Mouse (Mus musculus): Measurements from ENCODE around the gene Sik1.

The Sik1 gene

DNA sequence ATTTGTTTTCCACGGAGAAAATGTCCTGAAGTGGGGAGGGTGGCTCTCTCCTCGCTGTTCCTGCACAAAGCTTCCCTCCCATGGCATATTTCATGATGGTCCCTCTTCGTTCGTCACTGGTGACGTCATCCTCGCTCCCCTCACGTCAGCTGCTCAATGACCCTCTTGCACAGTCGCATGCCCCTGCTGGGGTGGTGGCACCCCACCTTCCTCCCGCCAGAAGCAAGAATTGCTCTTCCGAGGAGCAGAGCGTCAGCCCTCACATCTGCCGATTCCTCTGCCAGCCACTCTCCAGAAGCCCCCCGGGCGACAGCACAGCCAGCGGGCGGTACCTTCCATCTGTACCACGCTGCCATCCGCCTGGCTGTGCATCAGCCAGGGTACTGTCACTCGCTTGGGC, 45.7 kb downstream of the Sik1 start:
- CTCF ChIA-PET: no interaction called here

DNA sequence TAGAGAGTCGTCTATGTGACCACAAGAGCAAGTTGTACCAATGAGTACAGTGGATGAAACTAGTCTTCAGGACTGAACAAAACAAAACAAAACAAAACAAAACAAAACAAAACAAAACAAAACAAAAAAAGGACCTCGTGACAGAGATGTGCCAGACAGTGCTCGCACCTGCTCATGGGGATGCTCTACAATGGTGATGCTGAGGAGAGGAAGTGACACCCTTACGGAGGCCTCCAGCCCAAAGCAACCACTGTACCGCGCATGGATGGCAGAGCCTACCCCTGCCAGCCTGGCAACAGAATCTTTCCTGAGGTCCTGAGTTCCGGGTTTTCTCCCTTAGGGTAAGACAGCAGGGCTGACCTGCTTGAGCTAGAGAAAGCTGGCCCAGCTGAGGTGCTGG, 46.5 kb downstream of the Sik1 start:
- CTCF ChIA-PET: no interaction called here

DNA sequence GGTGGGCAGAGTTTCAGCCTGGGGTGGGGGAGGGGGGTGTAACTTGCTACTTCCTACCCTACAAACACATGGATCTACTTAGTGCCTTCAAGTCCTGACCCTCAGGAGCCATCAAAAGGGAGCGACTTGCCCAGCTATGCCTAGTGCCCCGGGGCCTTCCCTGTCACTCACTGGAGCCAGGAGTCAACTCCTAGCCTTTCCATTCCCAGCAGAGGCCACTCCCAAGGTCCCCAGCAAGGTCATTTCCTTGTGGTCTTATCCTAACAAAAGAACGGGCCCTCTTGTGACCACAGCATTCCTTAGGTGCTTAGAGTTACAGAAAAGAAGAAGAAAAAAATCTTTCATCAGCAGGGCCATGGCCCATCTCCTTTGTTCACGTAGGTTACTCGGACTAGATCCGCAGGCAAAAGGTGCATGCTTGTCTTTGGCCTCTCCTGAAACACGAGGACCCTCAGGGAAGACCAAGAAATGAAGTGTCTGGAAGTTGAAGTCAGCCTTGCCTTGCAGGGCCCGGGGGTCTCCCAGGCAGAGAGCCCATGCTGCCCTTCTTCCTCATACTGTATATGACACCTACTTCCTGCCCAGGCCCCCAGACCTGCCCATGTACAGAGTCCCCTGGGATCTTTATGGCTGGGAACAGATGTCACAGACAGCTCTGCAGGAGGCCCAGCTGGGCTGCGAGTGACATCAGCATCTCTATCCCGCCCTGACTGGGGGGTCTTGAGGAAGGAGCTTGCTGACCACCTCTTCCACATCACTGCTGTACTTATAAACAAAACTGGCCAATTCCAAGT, 47.3 kb downstream of the Sik1 start:
- CTCF ChIA-PET: no interaction called here

DNA sequence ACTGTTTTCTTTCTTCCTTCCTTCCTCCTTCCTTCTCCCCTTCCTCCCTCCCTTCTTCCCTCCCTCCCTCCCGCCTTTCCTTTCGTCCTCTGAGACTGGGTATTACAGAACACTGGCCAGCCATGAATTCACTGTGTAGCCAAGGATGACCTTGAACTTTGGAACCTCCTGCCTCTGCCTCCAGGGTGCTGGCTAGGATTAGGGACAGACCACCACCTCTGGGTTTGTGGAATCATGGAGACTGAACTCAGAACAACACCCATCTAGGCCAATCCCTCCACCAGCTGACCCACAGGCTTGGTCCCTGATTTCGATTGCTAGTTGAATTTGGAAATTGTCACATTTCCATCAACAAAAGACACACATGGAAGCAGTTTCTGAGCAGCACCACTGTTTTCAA, 49.1 kb downstream of the Sik1 start:
- CTCF ChIA-PET: no interaction called here

DNA sequence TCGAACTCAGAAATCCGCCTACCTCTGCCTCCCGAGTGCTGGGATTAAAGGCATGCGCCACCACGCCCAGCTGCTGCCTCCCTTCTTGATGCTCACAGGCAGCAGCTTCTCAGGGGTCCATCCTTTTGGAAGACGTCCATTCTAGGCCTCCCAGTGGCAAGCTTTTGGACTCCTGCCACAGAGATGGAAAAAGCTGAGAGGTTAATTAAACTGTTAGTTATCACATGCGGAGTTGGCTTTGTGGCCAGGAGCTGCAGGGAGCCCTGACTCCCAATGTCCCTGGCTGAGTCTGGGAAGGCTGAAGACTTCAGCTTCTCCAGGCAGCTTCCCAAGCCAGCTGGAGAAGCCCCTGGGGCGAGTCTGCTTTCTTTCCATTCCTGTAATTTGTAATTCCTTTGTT, 49.6 kb downstream of the Sik1 start:
- CTCF ChIA-PET: interaction anchor here (0.5 kb wide), 1 partner anchor 19 kb away, joined by 8 read pairs; no protein-coding TSS in a partner anchor

DNA sequence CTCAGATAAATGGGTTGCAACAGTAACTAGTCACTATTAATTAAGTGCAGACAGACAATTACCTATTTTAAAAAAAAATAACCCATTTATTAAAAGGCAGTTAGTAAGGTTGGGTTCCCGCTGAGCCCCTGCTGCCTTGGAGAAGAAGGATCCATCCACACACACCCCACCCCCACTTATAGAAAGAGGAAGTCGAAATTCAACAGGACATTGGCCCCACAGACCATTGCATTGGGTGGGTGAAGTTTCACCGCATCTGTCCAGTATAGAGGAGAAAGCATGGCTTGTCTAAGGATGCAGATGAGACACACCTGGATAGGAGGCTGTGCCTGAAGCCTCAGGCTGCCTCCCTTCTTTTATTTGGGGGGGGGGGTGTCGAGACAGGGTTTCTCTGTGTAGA, 50.0 kb downstream of the Sik1 start:
- CTCF ChIA-PET: interaction anchor here (0.5 to 0.7 kb wide), 2 partner anchors 20 to 370 kb away, joined by 4 to 8 read pairs; no protein-coding TSS in a partner anchor

DNA sequence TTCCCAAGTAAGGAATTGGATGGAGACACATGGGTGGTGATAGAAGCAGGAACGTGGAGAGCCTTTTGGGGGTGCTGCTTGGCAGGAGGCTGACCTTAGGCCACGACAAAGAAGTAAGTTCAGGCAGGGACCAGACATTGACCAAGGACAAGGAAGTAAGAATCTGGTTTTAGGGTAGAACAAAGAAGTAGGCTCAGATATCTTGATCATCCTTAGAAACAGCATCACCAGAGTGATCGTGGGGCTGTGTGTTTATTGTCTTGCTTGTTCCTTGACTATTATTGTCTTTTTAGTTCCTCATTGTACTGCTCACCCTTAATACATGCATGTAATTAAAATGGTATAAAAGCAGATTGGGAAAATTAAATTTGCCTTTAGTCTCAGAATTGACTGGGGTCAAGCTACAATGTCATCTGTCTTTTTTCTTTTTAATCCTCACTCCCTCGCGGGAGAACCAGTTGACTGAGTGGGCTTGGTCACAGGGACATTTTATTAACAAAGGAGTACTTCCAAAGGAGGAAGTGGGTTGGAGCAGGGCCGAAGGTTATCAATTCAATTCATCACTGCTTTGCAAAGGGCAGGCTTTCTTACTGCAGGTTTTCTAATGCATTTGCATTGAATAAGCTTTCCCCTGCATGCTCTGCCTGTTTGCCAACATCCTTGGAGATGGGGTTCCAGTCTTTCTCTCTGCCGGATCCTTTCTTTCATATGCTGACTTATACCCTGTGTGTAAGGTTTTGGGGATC, 53.2 kb downstream of the Sik1 start:
- CTCF ChIA-PET: interaction anchor here (0.6 kb wide), 1 partner anchor 19 kb away, joined by 7 read pairs; no protein-coding TSS in a partner anchor

DNA sequence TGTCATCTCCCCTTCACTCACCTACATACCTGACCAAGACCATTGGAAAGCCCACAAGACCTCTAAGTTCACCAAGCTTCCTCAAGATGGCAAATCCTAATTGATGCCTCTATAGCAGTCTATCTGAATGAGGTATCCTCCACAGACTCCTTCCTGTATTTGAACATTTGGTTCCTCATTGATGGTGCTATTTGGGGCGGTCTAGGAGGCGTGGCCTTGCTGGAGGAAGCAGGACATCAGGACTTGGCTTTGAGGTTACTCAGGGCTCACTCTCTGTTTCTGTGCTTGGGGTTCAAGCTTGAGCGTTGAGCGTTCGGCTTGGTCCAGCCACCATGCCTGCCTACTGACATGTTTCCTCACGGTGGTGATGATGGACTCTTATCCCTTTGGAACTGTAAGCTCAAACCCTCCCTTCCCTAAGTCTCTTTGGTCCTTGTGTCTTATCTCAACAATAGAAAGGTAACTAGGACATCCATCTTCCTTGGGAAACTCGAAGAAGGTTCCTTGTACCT, 54.7 kb downstream of the Sik1 start:
- CTCF ChIA-PET: no interaction called here

DNA sequence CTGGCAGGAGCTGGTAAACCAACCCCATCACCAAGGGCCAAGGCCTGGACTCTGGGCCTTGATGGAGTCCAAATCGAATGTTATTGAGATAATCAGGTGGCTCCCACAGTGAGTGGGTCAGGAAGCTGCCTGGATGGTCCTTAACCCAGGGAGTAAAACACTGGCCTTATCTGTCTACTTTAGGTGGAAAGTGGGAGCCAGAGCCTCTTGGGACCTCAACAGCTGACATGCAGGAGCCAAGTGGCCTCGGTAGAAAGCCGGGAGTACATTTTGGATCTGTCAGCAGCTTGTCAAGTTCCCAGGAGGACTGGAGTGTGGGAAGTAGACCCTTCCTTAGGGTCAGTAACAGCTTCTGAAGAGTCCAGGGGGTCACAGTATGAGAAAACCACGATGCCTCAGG, 59.7 kb downstream of the Sik1 start:
- CTCF ChIA-PET: no interaction called here
